Comparison of ENCODE assay signal across 21 mouse cellular contexts in the genomic region with DNA sequence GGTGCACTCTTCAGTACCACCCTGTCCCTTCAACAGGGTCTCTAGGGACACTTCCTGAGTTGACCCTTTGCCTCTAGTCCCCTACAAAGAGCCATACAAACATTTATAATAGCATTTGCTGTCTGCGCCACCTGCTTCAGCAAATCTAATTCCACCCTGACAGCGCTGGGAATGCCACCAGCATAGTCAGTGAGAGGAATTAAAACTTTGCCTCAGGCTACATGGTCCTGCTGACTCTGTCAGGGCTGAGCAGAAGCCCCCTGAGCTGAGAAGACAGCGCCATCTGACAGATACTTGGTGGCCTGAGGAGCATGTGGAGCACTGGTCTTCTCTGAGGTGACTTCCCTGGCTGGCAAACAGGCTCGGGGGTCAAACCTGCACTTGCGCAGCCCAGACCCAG. TPM values are rescaled to one million over a fixed set of nuclear protein-coding genes. Genes with fewer than 3 reads are reported as not detected.
DNase-seq lines count a peak whose midpoint lies in the region; ATAC-seq and TF ChIP-seq lines count a peak whose summit lies in the region.
"Had no signal": no experiment of that assay in that cellular context is flagged by ENCODE, and none has a peak within 500 bp of the region (broad histone marks: within the 10 kb centered on the region; RNA-seq: fewer than 3 reads in every experiment).

No protein-coding gene starts in this region.

- H3K4me2 ChIP-seq in limb, embryonic 13.5 days (replicated peaks), result no peak overlapping the region
- no peak overlapping the region for H3K4me2 ChIP-seq in neural tube, embryonic 13.5 days
- H3K4me2 ChIP-seq: heart, embryonic 11.5 days; hindbrain, embryonic 15.5 days; limb, embryonic 15.5 days; lung, embryonic 14.5 days had no signal

- H3K4me3 ChIP-seq in gastrocnemius, adult 2 months, result no peak overlapping the region
- no peak overlapping the region for H3K4me3 ChIP-seq in limb, embryonic 13.5 days
- no peak overlapping the region for H3K4me3 ChIP-seq in limb, embryonic 10.5 days
- H3K4me3 ChIP-seq in neural tube, embryonic 13.5 days, result no peak overlapping the region
- H3K4me3 ChIP-seq: forebrain, embryonic 12.5 days; hindbrain, embryonic 15.5 days; limb, embryonic 15.5 days had no signal

- H3K27ac ChIP-seq in gastrocnemius, adult 2 months, result peak overlapping the region; percentile 28; the same call in 1 of the 2 replicates
- no peak overlapping the region for H3K27ac ChIP-seq in limb, embryonic 13.5 days
- H3K27ac ChIP-seq in limb, embryonic 10.5 days, result no peak overlapping the region
- H3K27ac ChIP-seq in neural tube, embryonic 13.5 days (replicated peaks), result 0 out of 2 replicates have a peak overlapping the region, but pooled peaks have one; percentile 29
- H3K27ac ChIP-seq: forebrain, embryonic 12.5 days; hindbrain, embryonic 15.5 days; limb, embryonic 15.5 days; liver, embryonic 14.5 days; stomach, postnatal 0 days had no signal

- intact Hi-C loops in gastrocnemius, adult 2 months (cut with DNase I), result no loop called here

- 77% methylated on average over 5 of the region's 5 CpGs for WGBS in limb, embryonic 13.5 days
- 74% methylated on average over 5 of the region's 5 CpGs for WGBS in limb, embryonic 10.5 days
- 73% methylated on average over 5 of the region's 5 CpGs for WGBS in neural tube, embryonic 13.5 days

- H3K9ac ChIP-seq in limb, embryonic 13.5 days, result no peak overlapping the region
- no peak overlapping the region for H3K9ac ChIP-seq in neural tube, embryonic 13.5 days
- H3K9ac ChIP-seq: forebrain, embryonic 12.5 days; hindbrain, embryonic 15.5 days; limb, embryonic 15.5 days; liver, embryonic 14.5 days; lung, embryonic 14.5 days had no signal

- peaks cover 61% of the 10 kb centered on the region for H3K4me1 ChIP-seq in limb, embryonic 13.5 days
- peaks cover 69% of the 10 kb centered on the region for H3K4me1 ChIP-seq in limb, embryonic 10.5 days
- peaks cover 59% of the 10 kb centered on the region for H3K4me1 ChIP-seq in neural tube, embryonic 13.5 days (replicated peaks)

- H3K9me3 ChIP-seq in limb, embryonic 13.5 days, result no peaks in the 10 kb centered on the region
- no peaks in the 10 kb centered on the region for H3K9me3 ChIP-seq in limb, embryonic 10.5 days (replicated peaks)
- H3K9me3 ChIP-seq in neural tube, embryonic 13.5 days, result no peaks in the 10 kb centered on the region
- H3K9me3 ChIP-seq: forebrain, embryonic 12.5 days; hindbrain, embryonic 15.5 days; limb, embryonic 15.5 days had no signal

- H3K27me3 ChIP-seq in limb, embryonic 13.5 days, result peaks cover 100% of the 10 kb centered on the region
- H3K27me3 ChIP-seq in limb, embryonic 10.5 days (ENCODE audit: low read depth, poor library complexity, severe bottlenecking), result peaks cover 98% of the 10 kb centered on the region
- H3K27me3 ChIP-seq in neural tube, embryonic 13.5 days, result no peaks in the 10 kb centered on the region; the same call in 1 of the 2 replicates
- H3K27me3 ChIP-seq: hindbrain, embryonic 15.5 days had no signal

- peak; percentile 46 for ATAC-seq in limb, embryonic 13.5 days (ENCODE audit: low FRiP score, low read depth)
- no peak for ATAC-seq in neural tube, embryonic 13.5 days (ENCODE audit: low read depth)
- ATAC-seq: CD4-positive, CD25-positive, alpha-beta regulatory T cell, adult 4 months; intestine, embryonic 16.5 days had no signal

- no peak for DNase-seq in gastrocnemius, adult 2 months
- DNase-seq in gastrocnemius, postnatal 10 days, result no peak
- DNase-seq in limb, embryonic 10.5 days (ENCODE audit: low spot score), result no peak
- no peak for DNase-seq in neural tube, embryonic 10.5 days (ENCODE audit: extremely low spot score, low spot score)
- no peak for DNase-seq in left cerebral cortex, adult 8-10 months (ENCODE audit: low spot score in 2 of 2)
- DNase-seq: adrenal gland, postnatal 25 days; cerebellum, adult 9-10 months; kidney, postnatal 36 days; lung, embryonic 14.5 days; thymus, adult 2 months; thymus, postnatal 4 days had no signal

- no peaks in the 10 kb centered on the region for H3K36me3 ChIP-seq in limb, embryonic 13.5 days
- H3K36me3 ChIP-seq in limb, embryonic 10.5 days, result no peaks in the 10 kb centered on the region
- H3K36me3 ChIP-seq in neural tube, embryonic 13.5 days, result no peaks in the 10 kb centered on the region
- H3K36me3 ChIP-seq: forebrain, embryonic 12.5 days; hindbrain, embryonic 15.5 days; limb, embryonic 15.5 days had no signal

- TF ChIP-seq CTCF in gastrocnemius, adult 2 months (IDR thresholded peaks at IDR 0.05), result no peak

RNA-seq across cellular contexts. Expression of gene Pkdcc, which starts 14.6 kb away (rescaled TPM):
- 100 to 1,000 TPM in 1 of 2 experiments, 10 to 100 TPM in 1; 96.3 to 115 TPM for total RNA-seq in gastrocnemius, adult 2 months (2021)
- 10 to 100 TPM; 54.0 to 54.2 TPM for total RNA-seq in gastrocnemius, postnatal 10 days (2021)
- 12.9 and 15.8 TPM in 2 replicates for polyA plus RNA-seq in limb, embryonic 13.5 days (2015; fragmentation: Nextera tagmentation; extraction: Ambion mirVana)
- polyA plus RNA-seq in limb, embryonic 10.5 days (2016; fragmentation: Nextera tagmentation; extraction: Ambion mirVana), result 32.4 and 34.8 TPM in 2 replicates
- 4.2 and 6.1 TPM in 2 replicates for polyA plus RNA-seq in neural tube, embryonic 13.5 days (2015; fragmentation: Nextera tagmentation; extraction: Ambion mirVana)
- 10 to 100 TPM; 13.1 to 16.5 (median 14.4) TPM for total RNA-seq in left cerebral cortex, adult 8-10 months (2022)
- polyA plus RNA-seq: CD4-positive, CD25-positive, alpha-beta regulatory T cell, adult 4 months had no signal

Comparison
In these comparisons a context has a peak if more than half of its experiments do, and no peak if none do; other contexts are left out.
1. H3K27ac ChIP-seq: peak in gastrocnemius, adult 2 months (single experiment) and neural tube, embryonic 13.5 days (single experiment); none in limb, embryonic 13.5 days (single experiment) and limb, embryonic 10.5 days (single experiment).